Mouse (Mus musculus) heart, embryonic 11.5 days (tissue): ENCODE results near the gene Aqp2. TPM values are rescaled to one million over a fixed set of nuclear protein-coding genes. Genes with fewer than 3 reads are reported as not detected.

Experiments
- ATAC-seq: fragments of 200-750 bp; cut with Nextera tagmentation; replicated peaks from 2 replicates; pipeline ENCODE4 v1.8.0; 2017; ENCODE audit warnings: moderate library complexity; ENCODE audit not compliant: insufficient number of reproducible peaks, low FRiP score, low TSS enrichment
- H3K27ac ChIP-seq: fragments of 300-500 bp; sonication (generic); 2 replicates; pipeline ENCODE4 v1.5.1; 2014; ENCODE audit warnings: mild to moderate bottlenecking, low read depth, low read length
- H3K27me3 ChIP-seq: fragments of 300-500 bp; sonication (generic); 2 replicates; pipeline ENCODE4 v1.6.1; 2014; ENCODE audit warnings: mild to moderate bottlenecking, low read length, mixed read lengths; ENCODE audit not compliant: control insufficient read depth, insufficient read depth
- H3K36me3 ChIP-seq: fragments of 300-500 bp; sonication (generic); 2 replicates; pipeline ENCODE4 v1.6.1; 2014; ENCODE audit warnings: mild to moderate bottlenecking, low read length, moderate library complexity, mixed read lengths; ENCODE audit not compliant: control insufficient read depth, insufficient read depth
- H3K4me1 ChIP-seq: fragments of 300-500 bp; sonication (generic); 2 replicates; pipeline ENCODE4 v1.6.1; 2014; ENCODE audit warnings: low read length; ENCODE audit not compliant: control insufficient read depth, insufficient read depth
- H3K4me2 ChIP-seq: fragments of 300-500 bp; sonication (generic); 2 replicates; pipeline ENCODE4 v1.6.1; 2014; ENCODE audit warnings: mild to moderate bottlenecking, moderate library complexity
- H3K4me3 ChIP-seq: fragments of 300-500 bp; sonication (generic); 2 replicates; pipeline ENCODE4 v1.5.1; 2014; ENCODE audit warnings: low read depth, low read length
- H3K9ac ChIP-seq: fragments of 300-500 bp; sonication (generic); 2 replicates; pipeline ENCODE4 v1.6.1; 2014; ENCODE audit warnings: mild to moderate bottlenecking, low read depth, low read length, moderate library complexity
- H3K9me3 ChIP-seq: fragments of 300-500 bp; sonication (generic); replicated peaks from 2 replicates; pipeline ENCODE4 v1.6.1; 2016; ENCODE audit warnings: low read length; ENCODE audit not compliant: control insufficient read depth
- WGBS: fragments of 180-500 bp; shearing (Covaris S2); extraction: QIAGEN DNeasy Blood & Tissue Kit; methylation state at CpG from one replicate; pipeline ENCODE4 v1.1.7; 2014; ENCODE audit not compliant: insufficient replicate concordance; 5-methylcytosine and 5-hydroxymethylcytosine counted together
- polyA plus RNA-seq: library from polyadenylated mRNA; unstranded; fragments of >200 nt; fragmentation: Nextera tagmentation; extraction: Ambion mirVana; gene quantifications from 2 replicates; pipeline ENCODE4 v1.2.1, GENCODE M21; 2014

Gene Aqp2
- polyA plus RNA-seq: not detected in 2 replicates

DNA sequence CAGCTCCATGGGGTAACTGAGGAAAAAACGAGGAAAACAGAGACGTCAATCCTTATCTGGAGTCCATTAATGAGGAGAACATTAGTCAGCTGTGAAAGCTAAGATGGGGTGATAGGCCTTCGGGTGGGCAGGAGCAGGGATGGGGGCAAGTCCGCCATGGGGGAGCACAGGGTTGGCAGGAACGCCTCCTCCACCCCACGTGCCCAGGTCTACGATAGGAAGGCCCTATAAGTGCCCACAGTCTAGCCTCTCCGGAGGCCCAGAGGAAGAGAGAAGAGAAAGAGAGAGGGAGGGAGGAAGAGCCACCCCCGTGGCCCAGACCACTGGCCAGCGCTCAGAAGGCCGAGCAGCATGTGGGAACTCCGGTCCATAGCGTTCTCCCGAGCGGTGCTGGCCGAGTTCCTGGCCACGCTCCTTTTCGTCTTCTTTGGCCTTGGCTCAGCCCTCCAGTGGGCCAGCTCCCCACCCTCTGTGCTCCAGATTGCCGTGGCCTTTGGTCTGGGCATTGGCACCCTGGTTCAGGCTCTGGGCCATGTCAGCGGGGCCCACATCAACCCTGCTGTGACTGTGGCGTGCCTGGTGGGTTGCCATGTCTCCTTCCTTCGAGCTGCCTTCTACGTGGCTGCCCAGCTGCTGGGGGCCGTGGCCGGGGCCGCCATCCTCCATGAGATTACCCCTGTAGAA, at the start of gene Aqp2:
Gene Aqp2, plus strand, starts transcription at position 254 of the 684 bp plus-strand sequence.
- Histone ChIP-seq H3K27ac (no peak within 1 kb of the TSS), H3K27me3 (peaks cover 73% of the 10 kb centered on the region), H3K9ac (no peak within 1 kb of the TSS), H3K4me3 (no peak within 1 kb of the TSS), H3K4me1 (peaks cover 7% of the 10 kb centered on the region), H3K36me3 (no peaks in the 10 kb centered on the region), H3K4me2 (no peak within 1 kb of the TSS), H3K9me3 (no peaks in the 10 kb centered on the region)
- no peak for ATAC-seq
- WGBS: 77% methylated on average over 26 of the region's 26 CpGs

- H3K27ac ChIP-seq: no peak overlapping the region
- 18% methylated on average over 6 of the region's 6 CpGs for WGBS
- H3K4me3 ChIP-seq: no peak overlapping the region
- H3K36me3 ChIP-seq: no peaks in the 10 kb centered on the region
- H3K4me2 ChIP-seq: no peak overlapping the region
- no peak for ATAC-seq
- no peaks in the 10 kb centered on the region for H3K9me3 ChIP-seq
- H3K9ac ChIP-seq: no peak overlapping the region
- H3K4me1 ChIP-seq: no peaks in the 10 kb centered on the region
- H3K27me3 ChIP-seq: peaks cover 85% of the 10 kb centered on the region
Measured at GRCm38 (mm10) chr15:99531146-99531545, 47.7 kb upstream of the Aqp2 start.

DNA sequence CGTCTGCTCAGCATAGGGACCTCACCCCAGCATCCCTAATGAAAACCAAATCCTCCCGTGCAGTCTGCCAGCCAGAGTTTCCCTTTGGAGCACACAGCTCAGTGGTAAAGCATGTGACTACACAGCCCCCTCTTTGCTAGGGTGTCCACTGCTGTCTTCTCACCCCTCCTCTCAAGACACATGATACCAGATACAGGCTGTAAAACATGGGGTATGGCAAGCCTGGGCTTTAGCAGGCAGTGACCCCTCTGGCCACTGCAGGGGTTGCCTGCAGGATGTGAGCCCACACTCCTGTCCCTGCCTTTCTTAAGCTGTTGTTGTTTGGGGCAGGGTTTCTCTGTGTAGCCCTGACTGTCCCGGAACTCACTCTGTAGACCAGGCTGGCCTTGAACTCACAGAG, 46.8 kb upstream of the Aqp2 start:
- Histone ChIP-seq H3K9ac (no peak overlapping the region), H3K27me3 (peaks cover 85% of the 10 kb centered on the region), H3K4me2 (no peak overlapping the region), H3K27ac (no peak overlapping the region), H3K4me3 (no peak overlapping the region), H3K9me3 (no peaks in the 10 kb centered on the region), H3K4me1 (no peaks in the 10 kb centered on the region; the same call in 1 of the 2 replicates), H3K36me3 (no peaks in the 10 kb centered on the region)
- 41% methylated on average over 3 of the region's 3 CpGs for WGBS
- no peak for ATAC-seq

DNA sequence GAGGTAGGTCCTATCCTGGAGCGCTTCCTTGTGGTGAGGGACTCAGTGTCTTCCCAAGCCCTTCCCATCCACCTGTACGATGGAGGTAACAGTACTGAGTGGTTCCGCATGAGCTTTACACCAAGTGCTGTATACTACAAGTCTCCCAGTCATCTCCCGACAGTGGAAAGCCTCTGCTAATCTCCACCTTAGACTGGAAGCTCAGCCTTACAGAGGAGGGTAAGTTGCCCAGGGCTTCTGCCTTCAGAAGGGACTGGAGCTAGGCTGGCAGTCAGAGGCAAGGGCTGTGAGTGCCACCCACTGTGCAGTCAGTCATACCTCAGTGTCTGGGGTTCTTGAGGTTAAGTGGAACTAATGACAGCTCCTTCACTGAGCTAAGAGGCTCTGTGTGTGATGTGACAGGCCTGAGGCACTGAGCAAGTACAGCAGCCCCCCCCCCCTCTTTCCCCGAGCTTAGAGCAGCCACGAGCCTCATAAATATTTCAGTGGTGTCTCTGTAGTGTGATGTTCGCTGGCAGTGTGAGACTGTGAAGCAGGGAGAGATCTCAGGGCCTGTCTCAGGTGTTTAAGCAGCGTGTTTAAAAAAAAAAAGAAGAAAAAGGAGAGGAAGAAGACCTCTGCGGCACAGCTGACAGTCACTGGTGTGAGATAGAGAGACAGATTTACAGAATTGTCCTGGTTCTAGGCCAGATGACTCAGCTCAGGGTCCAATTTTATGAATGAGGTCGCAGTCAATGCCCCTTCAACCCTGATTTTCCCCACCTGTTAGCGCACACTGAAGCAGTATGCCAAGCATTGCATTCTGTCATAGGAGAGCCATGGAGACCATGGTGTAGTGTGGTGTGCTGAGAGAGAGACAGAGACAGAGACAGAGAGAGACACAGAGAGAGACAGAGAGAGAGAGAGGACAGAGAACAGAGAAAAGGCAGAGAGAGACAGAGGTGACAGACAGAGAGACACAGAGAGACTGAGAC, 41.7 kb upstream of the Aqp2 start:
- Histone ChIP-seq H3K27ac (no peak overlapping the region), H3K9me3 (no peaks in the 10 kb centered on the region), H3K4me1 (peaks cover 2% of the 10 kb centered on the region; the same call in 1 of the 2 replicates), H3K4me3 (no peak overlapping the region), H3K9ac (no peak overlapping the region), H3K27me3 (peaks cover 73% of the 10 kb centered on the region), H3K4me2 (no peak overlapping the region), H3K36me3 (no peaks in the 10 kb centered on the region)
- 50% methylated on average over 11 of the region's 11 CpGs for WGBS
- ATAC-seq: no peak

DNA sequence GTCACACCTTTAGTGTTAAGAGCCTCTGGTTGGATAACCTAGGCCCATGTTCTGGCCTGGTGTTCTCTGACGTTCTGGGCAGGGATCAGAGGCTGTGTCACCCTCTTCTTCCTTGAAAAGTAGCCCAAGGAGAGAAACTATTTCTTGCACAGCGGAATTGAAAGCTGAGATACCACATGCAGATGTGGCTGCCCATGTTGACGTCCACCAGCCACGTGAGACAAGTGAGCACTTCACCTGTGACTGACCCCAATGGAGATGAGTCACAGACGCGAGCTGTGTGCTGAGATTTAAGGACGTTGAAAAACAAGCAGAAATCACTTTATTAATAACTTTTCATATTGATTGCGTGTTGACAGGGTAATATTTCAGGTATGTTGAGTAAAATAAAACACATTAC, 39.0 kb upstream of the Aqp2 start:
- H3K4me1 ChIP-seq: peaks cover 2% of the 10 kb centered on the region; the same call in 1 of the 2 replicates
- H3K27me3 ChIP-seq: peaks cover 76% of the 10 kb centered on the region
- ATAC-seq: no peak

DNA sequence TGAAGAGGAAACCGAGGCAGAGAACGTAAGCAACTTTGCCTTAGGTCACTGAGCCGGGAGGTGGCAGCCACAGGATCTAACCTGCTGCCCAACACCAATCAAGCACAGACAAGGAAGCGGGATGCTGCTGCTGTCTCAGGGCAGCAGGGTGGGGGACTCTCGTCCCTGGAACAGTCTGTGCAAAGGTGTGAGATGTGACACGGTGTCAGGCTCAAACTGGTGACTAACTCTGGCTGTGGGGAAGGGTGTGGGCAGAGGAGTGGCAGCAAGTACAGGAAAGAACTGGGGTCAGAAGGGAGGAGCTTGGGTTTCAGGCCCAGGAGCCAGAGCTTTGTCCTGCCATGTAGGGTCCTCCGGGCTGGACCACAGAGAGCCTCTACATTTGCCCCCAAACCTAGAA, 34.8 kb upstream of the Aqp2 start:
- 43% methylated on average over 7 of the region's 7 CpGs for WGBS
- Histone ChIP-seq H3K4me1 (no peaks in the 10 kb centered on the region), H3K27ac (no peak overlapping the region), H3K36me3 (no peaks in the 10 kb centered on the region), H3K9ac (no peak overlapping the region), H3K4me3 (no peak overlapping the region), H3K9me3 (no peaks in the 10 kb centered on the region), H3K27me3 (peaks cover 66% of the 10 kb centered on the region), H3K4me2 (no peak overlapping the region)
- ATAC-seq: no peak

More for the DNA sequence above, 39.0 kb upstream of the Aqp2 start:
- no peaks in the 10 kb centered on the region for H3K36me3 ChIP-seq
- no peak overlapping the region for H3K27ac ChIP-seq
- H3K4me3 ChIP-seq: no peak overlapping the region
- H3K4me2 ChIP-seq: no peak overlapping the region
- H3K9me3 ChIP-seq: no peaks in the 10 kb centered on the region
- no peak overlapping the region for H3K9ac ChIP-seq
- WGBS: 59% methylated on average over 8 of the region's 8 CpGs

DNA sequence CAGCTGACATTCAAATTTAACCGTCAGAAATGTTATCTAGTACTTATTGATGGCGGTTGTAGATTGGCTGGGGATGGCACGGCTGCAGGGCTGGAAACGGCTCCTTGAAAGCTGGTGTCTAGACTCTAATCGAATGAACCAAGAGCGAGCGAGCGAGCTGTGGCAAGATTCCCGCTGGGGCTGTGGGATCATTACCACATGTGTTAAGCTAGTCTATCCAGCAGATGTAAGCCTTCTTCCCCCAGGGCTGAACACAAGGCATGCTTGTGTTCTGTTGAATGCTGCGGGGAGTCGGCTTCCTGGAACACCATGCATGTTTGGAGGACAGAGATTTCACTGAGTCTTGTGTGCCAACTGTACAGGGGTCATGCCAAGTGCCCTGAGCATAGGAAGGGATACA, 32.3 kb upstream of the Aqp2 start:
- 68% methylated on average over 11 of the region's 11 CpGs for WGBS
- Histone ChIP-seq H3K36me3 (no peaks in the 10 kb centered on the region), H3K27ac (no peak overlapping the region), H3K27me3 (peaks cover 63% of the 10 kb centered on the region), H3K9me3 (no peaks in the 10 kb centered on the region), H3K4me1 (no peaks in the 10 kb centered on the region), H3K4me3 (no peak overlapping the region), H3K9ac (no peak overlapping the region), H3K4me2 (no peak overlapping the region)
- no peak for ATAC-seq

DNA sequence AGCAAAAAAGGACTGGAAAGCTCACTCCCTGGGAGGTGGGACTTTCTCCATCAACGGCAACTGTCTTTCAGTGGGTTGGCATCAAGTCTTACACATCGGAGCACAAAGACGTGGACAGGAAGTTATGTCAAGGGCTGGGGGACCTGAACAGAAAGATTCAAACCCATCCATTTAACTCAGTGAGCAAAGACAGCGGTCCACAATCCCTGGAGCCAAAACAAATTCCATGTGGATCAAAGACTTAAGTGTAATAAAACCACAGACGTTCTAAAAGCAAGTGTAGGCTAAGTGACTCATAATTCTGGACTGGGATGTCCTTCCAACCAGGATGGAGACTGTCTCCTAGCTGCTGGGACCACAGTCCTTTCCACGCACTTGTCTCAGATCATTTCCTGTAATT, 31.1 kb upstream of the Aqp2 start:
- no peaks in the 10 kb centered on the region for H3K9me3 ChIP-seq
- ATAC-seq: no peak
- H3K4me2 ChIP-seq: no peak overlapping the region
- no peaks in the 10 kb centered on the region for H3K4me1 ChIP-seq
- H3K9ac ChIP-seq: no peak overlapping the region
- H3K36me3 ChIP-seq: no peaks in the 10 kb centered on the region
- H3K4me3 ChIP-seq: no peak overlapping the region
- no peak overlapping the region for H3K27ac ChIP-seq
- WGBS: 79% methylated on average over 6 of the region's 6 CpGs
- peaks cover 52% of the 10 kb centered on the region for H3K27me3 ChIP-seq
